Mouse (Mus musculus): ENCODE results near the gene Nr5a2.

Gene Nr5a2

GRCm38 (mm10) chr1:136948511-136949275, 11.6 kb downstream of the Nr5a2 start:
- no peak for DNase-seq (ENCODE audit: low read depth, low spot score)

GRCm38 (mm10) chr1:136948127-136948422, 12.2 kb downstream of the Nr5a2 start:
- no peak for DNase-seq (ENCODE audit: low read depth, low spot score)

DNA sequence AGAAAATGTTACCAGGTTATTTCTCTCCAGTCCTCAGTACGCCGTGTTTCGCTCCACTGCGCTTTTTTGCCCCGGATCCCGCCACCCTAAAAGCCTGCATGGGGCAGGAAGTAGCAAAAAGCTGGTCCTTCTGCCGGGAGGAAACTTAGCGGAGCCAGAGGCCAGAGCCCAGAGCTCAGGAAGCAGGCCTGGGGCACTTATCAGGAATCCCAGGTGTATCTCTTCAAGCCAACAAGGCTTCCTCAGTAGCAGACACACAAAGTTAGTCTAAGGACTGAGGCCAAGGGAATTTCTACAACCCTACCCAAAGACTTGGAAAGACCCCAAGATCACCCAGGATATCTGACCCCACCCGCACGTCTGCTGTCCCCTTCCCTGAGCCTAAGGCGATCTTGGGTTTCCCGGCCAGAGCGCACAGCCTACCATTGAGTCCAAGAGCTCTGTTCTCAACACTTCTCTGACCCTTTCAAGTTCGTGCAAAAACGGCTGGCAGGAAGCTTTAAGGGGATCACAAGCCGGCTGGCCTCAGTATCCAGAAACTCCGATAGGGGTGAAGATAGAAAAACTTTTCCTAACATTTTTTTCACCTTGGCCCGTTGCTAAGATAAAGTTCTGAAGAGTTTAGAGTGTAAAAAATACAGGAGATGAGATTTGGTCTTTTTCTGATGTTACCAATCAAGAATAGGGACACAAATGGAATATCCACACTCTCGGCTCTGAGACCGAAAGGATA, 12.7 kb downstream of the Nr5a2 start:
- no peak for DNase-seq (ENCODE audit: low read depth, low spot score)

DNA sequence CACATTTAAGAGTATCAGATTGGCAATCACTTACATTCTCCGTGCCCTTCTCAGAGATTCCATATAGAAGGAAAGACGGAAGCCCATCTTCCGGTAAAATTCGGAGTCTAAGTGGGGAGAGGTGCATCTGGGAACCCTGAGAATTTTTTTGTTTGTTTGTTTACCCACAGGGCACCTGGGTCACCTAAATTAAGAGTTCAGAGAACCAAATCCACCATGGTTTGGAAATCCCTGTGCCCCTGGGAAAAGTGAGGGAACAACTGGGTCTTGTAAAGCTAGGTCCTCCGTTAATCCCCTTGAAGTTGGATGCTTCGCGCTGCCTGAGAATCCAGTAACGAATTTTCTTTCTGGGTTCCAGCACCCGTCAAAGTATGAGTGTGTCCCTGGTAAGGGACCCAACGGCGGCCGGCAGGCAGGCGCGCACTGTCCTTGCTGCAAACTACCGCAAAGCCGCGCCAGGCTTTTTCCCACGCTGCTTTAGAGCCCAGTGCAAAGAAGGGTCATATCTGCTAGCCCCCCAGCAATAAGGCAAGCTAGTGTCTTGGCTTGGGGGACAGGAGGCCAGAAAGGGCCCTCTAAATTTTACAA, 13.3 kb downstream of the Nr5a2 start:
- no peak for DNase-seq (ENCODE audit: low read depth, low spot score)

GRCm38 (mm10) chr1:136946404-136946803, 13.8 kb downstream of the Nr5a2 start:
- no peak for DNase-seq (ENCODE audit: low read depth, low spot score)

- DNase-seq (ENCODE audit: low read depth, low spot score) = no peak
Observed at GRCm38 (mm10) chr1:136945876-136946275, 14.4 kb downstream of the Nr5a2 start.

GRCm38 (mm10) chr1:136945426-136945825, 14.8 kb downstream of the Nr5a2 start:
- DNase-seq (ENCODE audit: low read depth, low spot score) = no peak

GRCm38 (mm10) chr1:136940603-136941002, 19.6 kb downstream of the Nr5a2 start:
- DNase-seq (ENCODE audit: low read depth, low spot score) = no peak

GRCm38 (mm10) chr1:136939220-136939619, 21.0 kb downstream of the Nr5a2 start:
- no peak for DNase-seq (ENCODE audit: low read depth, low spot score)

GRCm38 (mm10) chr1:136935960-136936324, 24.3 kb downstream of the Nr5a2 start:
- no peak for DNase-seq (ENCODE audit: low read depth, low spot score)

DNA sequence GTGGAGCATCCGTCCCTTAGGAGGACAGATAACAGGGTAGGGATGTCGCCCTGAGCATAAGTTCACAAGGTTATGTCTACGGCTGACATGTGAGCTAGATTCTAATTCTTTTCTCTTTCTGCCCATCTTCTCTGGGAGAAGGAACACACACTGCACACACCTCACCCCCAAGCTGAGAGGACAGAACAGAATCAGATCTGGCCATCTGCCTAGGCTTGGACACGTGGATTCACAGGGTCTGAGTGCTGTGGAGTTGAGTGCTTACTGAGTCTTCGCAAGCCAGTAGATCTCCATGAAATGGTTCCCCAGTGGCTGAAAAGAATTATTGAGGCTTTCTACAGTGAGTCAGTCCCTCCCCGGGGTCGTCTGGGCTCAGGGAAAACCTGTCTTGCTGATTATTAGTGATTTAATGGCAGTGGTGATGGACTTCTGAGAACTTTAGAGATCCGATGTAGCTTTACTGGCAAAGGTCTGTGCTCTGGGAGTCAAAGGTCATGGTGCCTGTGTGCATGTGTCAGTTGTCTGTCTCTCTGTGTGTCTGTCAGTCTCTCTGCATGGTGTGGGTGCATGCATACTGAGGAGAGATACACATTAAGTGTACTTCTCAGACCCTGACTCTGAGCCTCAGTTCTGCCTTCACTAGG, 24.8 kb downstream of the Nr5a2 start:
- no peak for DNase-seq (ENCODE audit: low read depth, low spot score)

GRCm38 (mm10) chr1:136934051-136934450, 26.2 kb downstream of the Nr5a2 start:
- DNase-seq (ENCODE audit: low read depth, low spot score) = no peak

- no peak for DNase-seq (ENCODE audit: low read depth, low spot score)
Observed at GRCm38 (mm10) chr1:136931026-136931425, 29.2 kb downstream of the Nr5a2 start.

DNA sequence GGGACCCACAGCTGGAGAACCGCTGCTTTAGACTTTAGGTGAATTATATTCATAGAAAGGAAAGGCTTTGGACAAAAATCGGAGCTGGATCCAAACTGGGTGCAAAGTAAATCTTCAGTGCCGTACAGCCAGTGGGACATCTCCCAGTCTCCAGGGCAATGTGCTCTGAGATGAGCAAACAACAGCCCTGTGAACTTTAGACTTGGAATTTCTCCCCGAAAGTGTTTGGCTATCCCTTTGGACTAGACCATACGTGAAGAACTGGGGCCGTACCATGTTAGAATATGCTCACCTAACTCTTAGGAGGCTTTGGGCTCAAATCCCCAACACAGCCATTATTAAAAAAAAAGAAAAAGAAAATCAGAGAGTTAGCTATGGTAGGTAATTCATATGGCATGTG, 30.5 kb downstream of the Nr5a2 start:
- no peak for DNase-seq (ENCODE audit: low read depth, low spot score)

- DNase-seq (ENCODE audit: low read depth, low spot score) = no peak
Observed at GRCm38 (mm10) chr1:136927428-136927827, 32.8 kb downstream of the Nr5a2 start.

- no peak for DNase-seq (ENCODE audit: low read depth, low spot score)
Observed at GRCm38 (mm10) chr1:136926026-136926425, 34.2 kb downstream of the Nr5a2 start.

- no peak for DNase-seq (ENCODE audit: low read depth, low spot score)
Observed at GRCm38 (mm10) chr1:136920089-136920488, 40.2 kb downstream of the Nr5a2 start.

- no peak for DNase-seq (ENCODE audit: low read depth, low spot score)
Observed at GRCm38 (mm10) chr1:136918791-136919190, 41.5 kb downstream of the Nr5a2 start.

GRCm38 (mm10) chr1:136915438-136915837, 44.8 kb downstream of the Nr5a2 start:
- no peak for DNase-seq (ENCODE audit: low read depth, low spot score)

- no peak for DNase-seq (ENCODE audit: low read depth, low spot score)
Observed at GRCm38 (mm10) chr1:136911996-136912395, 48.3 kb downstream of the Nr5a2 start.

GRCm38 (mm10) chr1:136911594-136911860, 48.7 kb downstream of the Nr5a2 start:
- DNase-seq (ENCODE audit: low read depth, low spot score) = no peak

DNA sequence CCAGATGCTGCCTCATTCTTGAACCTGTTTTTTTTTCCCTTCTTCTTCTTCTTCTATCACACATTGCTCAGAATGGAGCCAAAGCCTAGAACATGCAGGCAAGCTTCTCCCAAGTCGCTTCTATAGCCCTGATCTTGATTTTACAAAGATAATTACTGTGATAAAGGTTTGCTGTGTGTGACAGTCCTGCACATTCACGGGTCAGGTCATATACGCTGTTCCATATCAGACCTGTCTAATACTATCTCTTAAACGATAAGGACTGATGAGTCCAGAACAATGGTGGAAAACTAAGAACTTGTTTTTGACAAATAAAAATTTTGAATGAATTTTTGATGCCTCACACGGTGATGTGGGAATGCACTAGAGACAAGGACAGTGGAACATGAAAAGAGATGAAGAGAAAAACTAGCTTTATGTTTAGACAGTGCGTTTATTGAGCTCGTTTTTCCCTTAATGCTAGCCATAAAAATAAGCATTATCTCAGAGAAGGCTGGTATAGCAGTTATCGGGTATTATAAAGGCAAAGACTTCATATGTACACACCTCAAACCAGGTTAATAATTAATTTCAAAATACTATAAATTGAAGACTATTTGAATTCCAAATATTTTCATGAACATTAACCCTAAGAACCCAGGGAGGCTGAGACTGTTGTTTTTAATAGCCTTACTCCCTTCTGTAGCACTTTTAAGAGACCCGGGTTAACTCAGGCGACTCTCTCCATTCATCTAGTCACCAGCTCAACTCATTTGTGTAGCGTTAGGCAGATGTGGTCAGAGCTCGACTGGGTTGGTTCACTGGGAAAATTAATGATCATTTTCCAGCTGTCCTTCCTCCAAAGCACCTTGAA, 49.3 kb downstream of the Nr5a2 start:
- no peak for DNase-seq (ENCODE audit: low read depth, low spot score)
